In the genomic region with DNA sequence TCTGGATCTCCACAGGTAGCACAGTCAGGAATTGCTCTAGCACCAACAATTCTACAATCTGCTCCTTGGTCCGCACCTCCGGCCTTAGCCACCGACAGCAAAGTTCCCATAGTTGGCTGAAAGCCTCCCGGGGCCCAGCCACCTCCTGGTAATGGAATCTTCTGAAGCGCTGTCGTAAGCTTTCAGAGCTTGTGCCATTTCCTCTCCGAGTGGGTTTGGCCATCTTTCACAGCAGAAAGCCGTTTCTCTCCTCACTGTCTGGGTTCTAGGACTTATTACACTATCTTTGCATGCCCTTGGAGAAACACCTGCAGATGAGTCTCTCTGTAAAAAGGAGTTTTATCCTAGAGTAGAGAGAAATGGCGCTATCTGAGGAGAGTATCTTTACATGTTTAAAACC, we compare ENCODE assay signal across 8 mouse cellular contexts. TPM values are rescaled to one million over a fixed set of nuclear protein-coding genes. Genes with fewer than 3 reads are reported as not detected.
DNase-seq lines count a peak whose midpoint lies in the region; ATAC-seq lines count a peak whose summit lies in the region.

No protein-coding gene starts in this region.

- peak overlapping the region; percentile 96 for H3K4me2 ChIP-seq in heart, embryonic 13.5 days
- peak overlapping the region; percentile 72 for H3K4me2 ChIP-seq in stomach, embryonic 15.5 days

- H3K4me3 ChIP-seq in heart, embryonic 13.5 days: peak overlapping the region; percentile 71
- H3K4me3 ChIP-seq in stomach, embryonic 15.5 days (replicated peaks): peak overlapping the region; percentile 74

- peaks cover 42% of the 10 kb centered on the region for H3K36me3 ChIP-seq in heart, embryonic 13.5 days
- peaks cover 8% of the 10 kb centered on the region; the same call in 1 of the 2 replicates for H3K36me3 ChIP-seq in stomach, embryonic 15.5 days

- DNase-seq in A20 (ENCODE audit: low read depth, low spot score): peak; percentile 50
- peak; percentile 15 for DNase-seq in MN1 (ENCODE audit: low spot score)
- DNase-seq in kidney, postnatal 10 days: peak; percentile 54
- DNase-seq in right cerebral cortex, postnatal 10 days (ENCODE audit: low spot score in 2 of 2): no peak

- peak; percentile 31 for ATAC-seq in common myeloid progenitor, adult 5-6 weeks (replicated peaks; ENCODE audit: low read depth, poor library complexity, severe bottlenecking)
- ATAC-seq in heart, embryonic 13.5 days (ENCODE audit: extremely low read depth, insufficient number of reproducible peaks, low FRiP score, low TSS enrichment): no peak
- peak; percentile 69 for ATAC-seq in megakaryocyte, adult 5-6 weeks (ENCODE audit: poor library complexity, severe bottlenecking)
- no peak for ATAC-seq in stomach, embryonic 15.5 days (ENCODE audit: insufficient read depth, low FRiP score, low read depth)

- no peaks in the 10 kb centered on the region for H3K27me3 ChIP-seq in heart, embryonic 13.5 days (replicated peaks)
- no peaks in the 10 kb centered on the region for H3K27me3 ChIP-seq in stomach, embryonic 15.5 days (replicated peaks)

- peak overlapping the region; percentile 94 for H3K9ac ChIP-seq in heart, embryonic 13.5 days
- H3K9ac ChIP-seq in stomach, embryonic 15.5 days: peak overlapping the region; percentile 67

- H3K27ac ChIP-seq in heart, embryonic 13.5 days (replicated peaks): peak overlapping the region; percentile 92
- H3K27ac ChIP-seq in stomach, embryonic 15.5 days: peak overlapping the region; percentile 94

- 6% methylated on average over 9 of the region's 9 CpGs for WGBS in heart, embryonic 13.5 days
- WGBS in stomach, embryonic 15.5 days: 5% methylated on average over 9 of the region's 9 CpGs

- no peaks in the 10 kb centered on the region for H3K9me3 ChIP-seq in heart, embryonic 13.5 days
- no peaks in the 10 kb centered on the region for H3K9me3 ChIP-seq in stomach, embryonic 15.5 days

- peaks cover 27% of the 10 kb centered on the region for H3K4me1 ChIP-seq in heart, embryonic 13.5 days
- peaks cover 11% of the 10 kb centered on the region for H3K4me1 ChIP-seq in stomach, embryonic 15.5 days

RNA-seq across cellular contexts. Expression of a gene that starts 0.6 kb away (rescaled TPM):
- 30.3 and 32.1 TPM in 2 replicates for total RNA-seq in common myeloid progenitor, adult 5-6 weeks (2017)
- polyA plus RNA-seq in heart, embryonic 13.5 days (2015; fragmentation: Nextera tagmentation; extraction: Ambion mirVana): 32.4 and 32.5 TPM in 2 replicates
- 45.1 and 45.5 TPM in 2 replicates for total RNA-seq in megakaryocyte, adult 5-6 weeks (2015)
- 34.3 and 42.9 TPM in 2 replicates for total RNA-seq in megakaryocyte, adult 5-6 weeks (2017)
- 50.5 and 51.0 TPM in 2 replicates for polyA plus RNA-seq in stomach, embryonic 15.5 days (2015; fragmentation: Nextera tagmentation; extraction: Ambion mirVana)

RNA-seq across cellular contexts. Expression of a gene that starts 1.0 kb away (rescaled TPM):
- total RNA-seq in common myeloid progenitor, adult 5-6 weeks (2017): 18.0 and 20.1 TPM in 2 replicates
- 5.3 and 5.8 TPM in 2 replicates for polyA plus RNA-seq in heart, embryonic 13.5 days (2015; fragmentation: Nextera tagmentation; extraction: Ambion mirVana)
- 24.3 and 27.1 TPM in 2 replicates for total RNA-seq in megakaryocyte, adult 5-6 weeks (2015)
- 27.0 and 37.4 TPM in 2 replicates for total RNA-seq in megakaryocyte, adult 5-6 weeks (2017)
- polyA plus RNA-seq in stomach, embryonic 15.5 days (2015; fragmentation: Nextera tagmentation; extraction: Ambion mirVana): 8.6 and 9.7 TPM in 2 replicates

RNA-seq across cellular contexts. Expression of a gene that starts 29.4 kb away (rescaled TPM):
- 8.9 and 11.9 TPM in 2 replicates for total RNA-seq in common myeloid progenitor, adult 5-6 weeks (2017)
- polyA plus RNA-seq in heart, embryonic 13.5 days (2015; fragmentation: Nextera tagmentation; extraction: Ambion mirVana): 14.3 and 16.3 TPM in 2 replicates
- total RNA-seq in megakaryocyte, adult 5-6 weeks (2015): 5.9 and 6.5 TPM in 2 replicates
- 4.2 and 6.5 TPM in 2 replicates for total RNA-seq in megakaryocyte, adult 5-6 weeks (2017)
- polyA plus RNA-seq in stomach, embryonic 15.5 days (2015; fragmentation: Nextera tagmentation; extraction: Ambion mirVana): 20.1 and 23.1 TPM in 2 replicates

RNA-seq across cellular contexts. Expression of a gene that starts 29.7 kb away (rescaled TPM):
- 8.1 and 14.7 TPM in 2 replicates for total RNA-seq in common myeloid progenitor, adult 5-6 weeks (2017)
- 11.1 and 11.3 TPM in 2 replicates for polyA plus RNA-seq in heart, embryonic 13.5 days (2015; fragmentation: Nextera tagmentation; extraction: Ambion mirVana)
- 9.1 and 13.4 TPM in 2 replicates for total RNA-seq in megakaryocyte, adult 5-6 weeks (2015)
- total RNA-seq in megakaryocyte, adult 5-6 weeks (2017): 6.5 and 8.5 TPM in 2 replicates
- 19.1 and 19.5 TPM in 2 replicates for polyA plus RNA-seq in stomach, embryonic 15.5 days (2015; fragmentation: Nextera tagmentation; extraction: Ambion mirVana)

Comparison
In these comparisons a context has a peak if more than half of its experiments do, and no peak if none do; other contexts are left out.
1. DNase-seq: peak in A20 (single experiment), MN1 (single experiment) and kidney, postnatal 10 days (single experiment); none in right cerebral cortex, postnatal 10 days (0 of 2).
2. ATAC-seq: peak in common myeloid progenitor, adult 5-6 weeks (single experiment) and megakaryocyte, adult 5-6 weeks (single experiment); none in heart, embryonic 13.5 days (single experiment) and stomach, embryonic 15.5 days (single experiment).